ENCODE assay signal across 25 mouse cellular contexts in the genomic region with DNA sequence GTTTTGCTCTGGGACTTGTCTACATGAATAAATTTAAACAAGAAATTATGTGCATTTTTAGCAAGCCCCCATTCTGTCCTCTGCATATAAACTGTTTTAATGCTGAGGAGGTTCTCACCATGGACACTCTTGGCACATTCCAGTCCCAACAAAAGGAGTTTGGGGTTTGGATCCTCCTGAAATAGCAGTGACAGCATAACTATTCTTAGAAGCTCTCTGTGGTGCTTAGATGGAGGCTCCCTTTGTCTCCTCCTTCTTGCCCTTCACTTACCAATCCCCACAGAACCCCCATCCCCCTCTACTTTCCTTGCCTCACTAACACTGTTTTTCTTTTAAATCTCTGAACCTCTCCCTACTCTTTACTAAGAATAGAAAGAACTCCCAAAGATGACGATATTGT.
DNase-seq lines count a peak whose midpoint lies in the region; ATAC-seq and TF ChIP-seq lines count a peak whose summit lies in the region.
"Had no signal": no experiment of that assay in that cellular context is flagged by ENCODE, and none has a peak within 500 bp of the region (broad histone marks: within the 10 kb centered on the region; RNA-seq: fewer than 3 reads in every experiment).

No protein-coding gene starts in this region.

- H3K9ac ChIP-seq in heart, embryonic 12.5 days: no peak overlapping the region
- no peak overlapping the region for H3K9ac ChIP-seq in hindbrain, postnatal 0 days (replicated peaks; ENCODE audit: low read length)
- no peak overlapping the region for H3K9ac ChIP-seq in hindbrain, embryonic 12.5 days
- H3K9ac ChIP-seq: hindbrain, embryonic 13.5 days had no signal

- H3K9me3 ChIP-seq in heart, embryonic 12.5 days (replicated peaks): no peaks in the 10 kb centered on the region
- no peaks in the 10 kb centered on the region for H3K9me3 ChIP-seq in hindbrain, postnatal 0 days (ENCODE audit: low read length)
- H3K9me3 ChIP-seq in hindbrain, embryonic 12.5 days (replicated peaks): no peaks in the 10 kb centered on the region
- H3K9me3 ChIP-seq: forebrain, embryonic 10.5 days; hindbrain, embryonic 13.5 days had no signal

- no peaks in the 10 kb centered on the region for H3K36me3 ChIP-seq in heart, embryonic 12.5 days
- no peaks in the 10 kb centered on the region for H3K36me3 ChIP-seq in hindbrain, postnatal 0 days (ENCODE audit: insufficient read depth, low read length)
- H3K36me3 ChIP-seq in hindbrain, embryonic 12.5 days: no peaks in the 10 kb centered on the region
- H3K36me3 ChIP-seq: forebrain, embryonic 10.5 days; hindbrain, embryonic 13.5 days had no signal

- DNase-seq in frontal cortex, adult 2 months (ENCODE audit: extremely low spot score in 1 of 2, low spot score in 1 of 2): peak; percentile 1 to 15
- DNase-seq in frontal cortex, postnatal 25 days (ENCODE audit: low spot score in 2 of 2): no peak
- DNase-seq in heart, postnatal 25 days (ENCODE audit: low spot score): no peak
- no peak for DNase-seq in hindbrain, postnatal 0 days (ENCODE audit: low spot score)
- peak; percentile 52 for DNase-seq in telencephalon, adult 2 months (ENCODE audit: low read depth, low spot score)
- DNase-seq in adipocyte (ENCODE audit: low spot score): no peak
- DNase-seq: adrenal gland, adult 8-10 months; adrenal gland, postnatal 25 days; cerebellum, adult 18-20 months; cerebellum, adult 9-10 months; cerebellum, postnatal 14 days; gastrocnemius, postnatal 10 days; gastrocnemius, postnatal 36 days; heart, postnatal 10 days; kidney, adult 18-20 months; kidney, adult 9 months had no signal

- peak overlapping the region; percentile 47; the same call in 1 of the 2 replicates for H3K27ac ChIP-seq in heart, embryonic 12.5 days (ENCODE audit: poor library complexity, severe bottlenecking)
- no peak overlapping the region for H3K27ac ChIP-seq in hindbrain, postnatal 0 days
- H3K27ac ChIP-seq in hindbrain, embryonic 12.5 days: no peak overlapping the region
- H3K27ac ChIP-seq: forebrain, embryonic 10.5 days; hindbrain, embryonic 13.5 days had no signal

- WGBS in heart, embryonic 12.5 days: 15% methylated on average over 1 of the region's 1 CpGs
- 74% methylated on average over 1 of the region's 1 CpGs for WGBS in hindbrain, postnatal 0 days
- WGBS in hindbrain, embryonic 12.5 days: 70% methylated on average over 1 of the region's 1 CpGs

- intact Hi-C loops in heart, postnatal 25 days (cut with DNase I): no loop called here

- no peaks in the 10 kb centered on the region for H3K27me3 ChIP-seq in heart, embryonic 12.5 days (replicated peaks)
- H3K27me3 ChIP-seq in hindbrain, postnatal 0 days (ENCODE audit: insufficient read depth, low read length): no peaks in the 10 kb centered on the region
- H3K27me3 ChIP-seq in hindbrain, embryonic 12.5 days: no peaks in the 10 kb centered on the region
- H3K27me3 ChIP-seq: hindbrain, embryonic 13.5 days had no signal

- no peak for TF ChIP-seq CTCF in hindbrain, postnatal 0 days (IDR thresholded peaks at IDR 0.05; ENCODE audit: low read depth)

- ATAC-seq in heart, embryonic 12.5 days (ENCODE audit: insufficient number of reproducible peaks, low FRiP score): no peak
- 0 out of 2 replicates have a peak, but pooled peaks have one; percentile 24 for ATAC-seq in hindbrain, postnatal 0 days
- no peak for ATAC-seq in hindbrain, embryonic 12.5 days (ENCODE audit: low FRiP score)
- ATAC-seq: CD4-positive, CD25-positive, alpha-beta regulatory T cell, adult 4 months; forebrain, embryonic 14.5 days; hindbrain, embryonic 16.5 days; inflammation-experienced regulatory T-cells, adult 6 months; intestine, embryonic 16.5 days had no signal

- no peaks in the 10 kb centered on the region for H3K4me1 ChIP-seq in heart, embryonic 12.5 days (replicated peaks)
- H3K4me1 ChIP-seq in hindbrain, postnatal 0 days (ENCODE audit: insufficient read depth, low read length): no peaks in the 10 kb centered on the region
- H3K4me1 ChIP-seq in hindbrain, embryonic 12.5 days: no peaks in the 10 kb centered on the region
- H3K4me1 ChIP-seq: forebrain, embryonic 10.5 days; hindbrain, embryonic 13.5 days had no signal

- H3K4me2 ChIP-seq in heart, embryonic 12.5 days: peak overlapping the region; percentile 10; the same call in 1 of the 2 replicates
- H3K4me2 ChIP-seq in hindbrain, postnatal 0 days (ENCODE audit: low read depth, low read length): no peak overlapping the region
- H3K4me2 ChIP-seq in hindbrain, embryonic 12.5 days (replicated peaks): no peak overlapping the region
- H3K4me2 ChIP-seq: hindbrain, embryonic 13.5 days had no signal

- no peak overlapping the region for H3K4me3 ChIP-seq in heart, embryonic 12.5 days
- H3K4me3 ChIP-seq in hindbrain, postnatal 0 days (ENCODE audit: low read length): no peak overlapping the region
- no peak overlapping the region for H3K4me3 ChIP-seq in hindbrain, embryonic 12.5 days
- H3K4me3 ChIP-seq: forebrain, embryonic 10.5 days; hindbrain, embryonic 13.5 days had no signal

Comparison
In these comparisons a context has a peak if more than half of its experiments do, and no peak if none do; other contexts are left out.
1. DNase-seq: peak in frontal cortex, adult 2 months (2 of 2) and telencephalon, adult 2 months (single experiment); none in frontal cortex, postnatal 25 days (0 of 2), heart, postnatal 25 days (single experiment), hindbrain, postnatal 0 days (single experiment) and adipocyte (single experiment).